Mouse (Mus musculus) testis, adult 2 months (tissue): ENCODE measurements around the gene Limd1.

Source experiments
- CTCF ChIP-seq: fragments of 200-500 bp; IDR thresholded peaks from 2 replicates; pipeline ENCODE4 v1.5.1; 2012; ENCODE audit warnings: low read depth, mild to moderate bottlenecking, inconsistent platforms, low read length, moderate library complexity; ENCODE audit not compliant: control insufficient read depth, insufficient read depth, insufficient replicate concordance
- POLR2A ChIP-seq: fragments of 200-500 bp; IDR thresholded peaks from 2 replicates; pipeline ENCODE4 v1.6.1; 2012; ENCODE audit warnings: low read depth, mild to moderate bottlenecking, inconsistent platforms, low read length, moderate library complexity; ENCODE audit not compliant: control insufficient read depth

- no peak for TF ChIP-seq POLR2A
- no peak for TF ChIP-seq CTCF
These were observed 40.7 kb downstream of the Limd1 start for GRCm38 (mm10) chr9:123518969-123519894.
